ENCODE assay signal across 9 mouse cellular contexts in genomic region chr13:56251924-56252619, GRCm38 (mm10). TPM values are rescaled to one million over a fixed set of nuclear protein-coding genes. Genes with fewer than 3 reads are reported as not detected.
A peak's percentile ranks its signal among the peaks of the same experiment; 100 is the strongest.
DNase-seq lines count a peak whose midpoint lies in the region; ATAC-seq and TF ChIP-seq lines count a peak whose summit lies in the region.
"Had no signal": no experiment of that assay in that cellular context is flagged by ENCODE, and none has a peak within 500 bp of the region (broad histone marks: within the 10 kb centered on the region; RNA-seq: fewer than 3 reads in every experiment).

Gene Neurog1, minus strand, starts transcription at chr13:56252163.

- intact Hi-C loops in heart, postnatal 10 days (cut with DNase I) = no loop called here

- H3K36me3 ChIP-seq in heart, postnatal 0 days (replicated peaks; ENCODE audit: control insufficient read depth, insufficient read depth, low read length) = no peaks in the 10 kb centered on the region
- H3K36me3 ChIP-seq in neural tube, embryonic 13.5 days = no peaks in the 10 kb centered on the region

- TF ChIP-seq CTCF in heart, postnatal 0 days (IDR thresholded peaks at IDR 0.05; ENCODE audit: low read depth) = no peak

- H3K27me3 ChIP-seq in heart, postnatal 0 days (ENCODE audit: control insufficient read depth, insufficient read depth, low read length) = peaks cover 100% of the 10 kb centered on the region
- H3K27me3 ChIP-seq in neural tube, embryonic 13.5 days = peaks cover 100% of the 10 kb centered on the region

- peak within 1 kb of the TSS; percentile 45 for H3K4me2 ChIP-seq in heart, postnatal 0 days (ENCODE audit: low read depth, low read length)
- peak within 1 kb of the TSS; percentile 59 for H3K4me2 ChIP-seq in neural tube, embryonic 13.5 days

- no peak within 1 kb of the TSS for H3K27ac ChIP-seq in heart, postnatal 0 days (ENCODE audit: low read depth)
- peak within 1 kb of the TSS; percentile 28; the same call in 1 of the 2 replicates for H3K27ac ChIP-seq in neural tube, embryonic 13.5 days (replicated peaks)

- H3K9me3 ChIP-seq in heart, postnatal 0 days (replicated peaks; ENCODE audit: control insufficient read depth, low read length) = no peaks in the 10 kb centered on the region
- H3K9me3 ChIP-seq in neural tube, embryonic 13.5 days = no peaks in the 10 kb centered on the region

- no peaks in the 10 kb centered on the region for H3K4me1 ChIP-seq in heart, postnatal 0 days (ENCODE audit: control insufficient read depth, insufficient read depth)
- peaks cover 54% of the 10 kb centered on the region for H3K4me1 ChIP-seq in neural tube, embryonic 13.5 days (replicated peaks)

- H3K4me3 ChIP-seq in heart, postnatal 0 days (ENCODE audit: low read depth, low read length) = peak within 1 kb of the TSS; percentile 25
- H3K4me3 ChIP-seq in neural tube, embryonic 13.5 days = peak within 1 kb of the TSS; percentile 37

- no peak for TF ChIP-seq EP300 in heart, postnatal 0 days (IDR thresholded peaks at IDR 0.05; ENCODE audit: low read depth)

- no peak for ATAC-seq in heart, postnatal 0 days (ENCODE audit: insufficient read depth, low read depth)
- ATAC-seq in frontal cortex, adult (ENCODE audit: low TSS enrichment) = peak; percentile 62
- ATAC-seq in neural tube, embryonic 13.5 days (ENCODE audit: low read depth) = peak; percentile 69
- ATAC-seq in erythroid progenitor cell, adult 5-6 weeks (replicated peaks; ENCODE audit: low FRiP score, poor library complexity, severe bottlenecking) = no peak

- WGBS in heart, postnatal 0 days = 2% methylated on average over 54 of the region's 65 CpGs
- under 1% methylated on average over 65 of the region's 65 CpGs for WGBS in neural tube, embryonic 13.5 days

- no peak within 1 kb of the TSS for H3K9ac ChIP-seq in heart, postnatal 0 days (replicated peaks; ENCODE audit: low read depth, low read length)
- H3K9ac ChIP-seq in neural tube, embryonic 13.5 days = peak within 1 kb of the TSS; percentile 43

- DNase-seq in heart, postnatal 0 days (ENCODE audit: low spot score) = no peak
- DNase-seq in heart, postnatal 4 days = no peak
- DNase-seq in cerebellum, adult 9-11 months = peak; percentile 7
- peak; percentile 34 to 57 for DNase-seq in layer of hippocampus, postnatal 36 days
- no peak for DNase-seq in heart, postnatal 10 days

RNA-seq across cellular contexts. Expression of gene Neurog1, which starts in this region (rescaled TPM):
- total RNA-seq in heart, postnatal 0 days (2014; rRNA removed; ENCODE audit: low replicate concordance) = not detected in 2 replicates
- polyA plus RNA-seq in heart, postnatal 0 days (2015; fragmentation: Nextera tagmentation; extraction: Ambion mirVana) = not detected in 2 replicates
- total RNA-seq in heart, postnatal 4 days (2021) = not detected
- total RNA-seq in layer of hippocampus, postnatal 36 days (2021) = under 1 TPM; 0.23 to 0.27 TPM
- 4.5 and 5.6 TPM in 2 replicates for polyA plus RNA-seq in neural tube, embryonic 13.5 days (2015; fragmentation: Nextera tagmentation; extraction: Ambion mirVana)
- not detected in 2 replicates for total RNA-seq in erythroid progenitor cell, adult 5-6 weeks (2015; ENCODE audit: low replicate concordance)
- total RNA-seq in erythroid progenitor cell, adult 5-6 weeks (2017; ENCODE audit: low replicate concordance) = not detected in 2 replicates
- total RNA-seq in heart, postnatal 10 days (2021) = not detected
- total RNA-seq: neutrophil, adult 5-6 weeks had no signal

Comparison
In these comparisons a context has a peak if more than half of its experiments do, and no peak if none do; other contexts are left out.
1. Peak in DNase-seq in layer of hippocampus, postnatal 36 days; RNA of the gene not detected or under 1 TPM.
2. ATAC-seq: peak in frontal cortex, adult (single experiment) and neural tube, embryonic 13.5 days (single experiment); none in heart, postnatal 0 days (single experiment) and erythroid progenitor cell, adult 5-6 weeks (single experiment).